Mouse (Mus musculus): ENCODE measurements around the gene Kcnip3. TPM values are rescaled to one million over a fixed set of nuclear protein-coding genes. Genes with fewer than 3 reads are reported as not detected.

The Kcnip3 gene
- total RNA-seq (2021): 10 to 100 TPM; 32.3 to 36.6 TPM

DNA sequence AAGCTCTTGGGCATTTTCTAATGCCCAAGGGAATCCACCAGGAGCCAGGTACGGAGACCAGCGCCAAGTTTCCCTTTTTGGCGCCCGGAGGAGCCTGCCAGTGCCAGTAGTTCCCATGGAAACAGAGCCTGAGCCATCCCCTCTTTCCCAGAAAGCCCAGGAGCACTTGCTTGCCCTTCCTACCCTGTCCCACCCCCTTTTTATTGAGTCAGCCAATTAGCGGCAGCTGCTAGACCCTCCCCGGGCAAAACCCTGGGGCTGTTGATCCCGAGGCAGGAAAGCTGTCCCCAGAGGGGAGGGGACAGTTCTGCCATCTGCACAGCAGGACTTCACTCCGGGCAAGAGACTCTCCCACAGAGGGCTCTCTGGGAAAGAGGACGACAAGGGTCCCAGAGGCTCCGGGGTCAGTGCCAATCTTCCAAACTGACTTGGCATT, at the start of gene Kcnip3:
Kcnip3 (minus strand) TSS at position 89 of the 436 bp plus-strand sequence.
- peak; percentile 91 for DNase-seq
- intact Hi-C loops (cut with DNase I): no loop called here

DNA sequence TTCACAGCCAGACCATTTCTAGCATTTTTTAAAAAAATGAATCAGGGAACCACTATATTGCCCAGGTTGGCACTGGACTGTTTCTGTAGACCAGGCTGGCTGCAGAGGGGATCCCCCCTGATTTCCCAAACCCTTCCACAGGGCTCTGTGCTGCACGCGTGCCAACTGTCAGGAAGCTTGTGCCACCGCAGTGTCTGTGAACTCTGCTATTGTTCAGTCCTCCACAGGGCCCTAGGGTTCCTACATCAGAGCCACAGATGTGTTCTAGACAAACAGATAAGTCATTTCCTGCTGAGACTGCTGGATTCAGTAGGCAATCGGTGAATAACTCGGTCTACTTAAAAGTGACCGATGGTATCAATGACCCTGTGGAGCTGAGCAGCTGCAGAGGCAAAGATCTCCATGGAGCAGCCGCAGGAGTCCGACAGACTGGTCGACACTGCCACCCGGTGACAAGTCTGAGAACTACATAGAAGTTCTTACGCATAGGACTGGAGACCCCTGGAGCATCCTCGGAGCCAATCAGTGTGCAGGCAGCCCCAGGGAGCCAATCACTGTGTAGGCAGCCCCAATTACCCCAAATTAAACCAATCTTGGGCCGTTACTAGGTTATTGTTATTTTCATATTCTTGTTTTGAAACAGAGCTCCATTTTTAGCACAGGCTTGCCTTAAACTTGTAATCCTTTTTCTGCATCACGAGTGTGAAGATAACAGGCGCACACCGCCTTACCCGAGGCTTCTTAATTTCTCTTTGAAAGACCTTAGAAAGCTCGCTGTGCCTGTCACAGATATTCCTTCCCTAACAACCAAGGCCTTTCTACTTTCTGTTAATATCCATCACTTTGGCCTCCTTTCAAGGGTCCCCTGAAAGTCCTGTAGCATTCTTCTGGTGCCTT, 37.4 kb upstream of the Kcnip3 start:
- peak; percentile 95 for DNase-seq
- intact Hi-C loops (cut with DNase I): loop anchor here (2.0 to 5.0 kb wide), 3 partner anchors 52 to 197 kb away; partner anchors contain the start of gene Adra2b

DNA sequence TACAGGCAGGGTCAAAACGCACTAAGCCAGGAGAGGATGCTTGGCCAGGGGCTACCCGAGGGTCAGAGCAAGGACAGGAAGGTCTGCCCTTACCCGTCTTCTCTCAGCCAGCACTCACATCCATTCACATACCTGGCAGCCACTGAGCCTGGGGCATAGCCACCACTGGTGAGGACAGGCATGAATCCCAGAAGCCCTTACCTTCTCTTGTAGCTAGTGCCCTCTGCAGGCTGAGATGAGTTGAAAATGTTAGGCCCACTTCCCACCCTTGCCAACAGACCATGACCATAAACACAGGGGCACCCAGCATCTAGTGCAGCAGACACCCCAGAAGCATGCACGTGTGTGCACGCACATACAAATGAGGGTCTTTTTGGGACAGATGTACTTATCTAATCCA, 29.2 kb upstream of the Kcnip3 start:
- DNase-seq: peak; percentile 72
- intact Hi-C loops (cut with DNase I): no loop called here

DNA sequence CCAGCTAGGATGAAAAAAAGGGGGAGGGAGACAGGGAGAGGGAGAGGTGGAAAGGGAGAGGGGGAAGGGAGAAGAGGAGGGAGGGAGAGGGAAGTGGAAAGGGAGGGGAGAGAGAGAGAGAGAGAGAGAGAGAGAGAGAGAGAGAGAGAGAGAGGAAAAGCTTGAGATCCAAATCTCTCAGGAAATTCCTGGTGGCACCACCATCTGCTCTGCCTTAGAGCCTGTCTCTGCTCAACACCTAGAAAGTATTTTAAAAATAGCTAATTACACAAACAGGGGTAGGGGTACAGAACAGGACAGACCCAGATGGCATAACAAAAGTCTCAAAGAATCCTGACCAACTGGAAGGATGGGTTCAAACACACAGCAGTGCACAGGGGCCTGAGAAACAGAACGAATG, 28.6 kb upstream of the Kcnip3 start:
- intact Hi-C loops (cut with DNase I): no loop called here
- no peak for DNase-seq

DNA sequence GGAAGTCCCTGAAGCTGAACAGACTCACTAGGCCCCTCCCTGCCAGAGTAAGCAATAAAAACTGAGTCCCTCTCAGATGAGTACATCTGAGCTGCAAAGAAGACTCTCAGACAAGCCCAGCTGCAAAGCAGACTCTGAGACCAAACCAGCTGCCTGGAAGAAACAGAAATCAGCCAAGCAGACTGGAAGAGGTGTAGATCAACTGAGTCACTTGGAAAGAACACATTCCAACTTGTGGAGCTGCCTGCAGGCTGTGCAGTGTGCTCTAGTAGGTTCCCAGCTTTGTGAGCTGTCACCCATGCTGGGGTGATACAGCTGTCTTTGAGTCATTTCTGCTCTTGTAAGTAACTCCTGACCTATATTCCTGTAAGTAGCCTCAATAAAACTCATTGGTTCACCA, 27.8 kb upstream of the Kcnip3 start:
- DNase-seq: no peak
- intact Hi-C loops (cut with DNase I): no loop called here

DNA sequence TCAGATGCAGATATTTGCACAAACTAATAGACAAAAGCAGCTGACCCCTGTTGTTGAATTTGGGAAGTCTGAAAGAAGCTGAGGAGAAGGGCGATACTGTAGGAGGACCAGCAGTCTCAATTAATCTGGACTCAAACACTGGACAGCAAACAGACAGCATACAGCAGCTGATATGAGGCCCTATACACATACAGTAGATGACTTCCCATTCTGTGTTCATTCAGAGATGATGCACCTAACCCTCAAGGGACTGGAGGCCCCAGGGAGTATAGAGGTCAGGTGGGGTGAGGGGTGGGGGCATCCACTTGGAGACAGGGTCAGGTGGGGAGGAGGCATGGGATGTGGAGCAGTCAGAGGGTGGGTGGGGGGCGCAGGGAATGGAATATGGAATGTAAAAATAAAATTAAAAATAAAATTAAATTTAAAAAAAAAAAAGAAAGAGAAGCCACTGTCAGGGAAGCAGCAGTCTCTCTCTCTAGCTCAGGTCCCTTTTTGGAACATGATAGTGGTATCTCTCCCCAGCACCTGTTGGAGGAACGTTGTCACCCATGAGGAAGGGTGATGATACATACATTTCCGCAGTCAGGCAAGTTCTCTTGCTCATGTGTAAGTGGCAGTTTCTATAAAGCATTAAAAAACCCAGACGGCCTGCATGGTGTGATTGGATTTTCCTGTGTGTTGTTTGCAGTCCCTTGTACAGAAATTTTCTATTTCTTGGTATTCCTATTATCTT, 26.6 kb upstream of the Kcnip3 start:
- DNase-seq: no peak
- intact Hi-C loops (cut with DNase I): no loop called here

DNA sequence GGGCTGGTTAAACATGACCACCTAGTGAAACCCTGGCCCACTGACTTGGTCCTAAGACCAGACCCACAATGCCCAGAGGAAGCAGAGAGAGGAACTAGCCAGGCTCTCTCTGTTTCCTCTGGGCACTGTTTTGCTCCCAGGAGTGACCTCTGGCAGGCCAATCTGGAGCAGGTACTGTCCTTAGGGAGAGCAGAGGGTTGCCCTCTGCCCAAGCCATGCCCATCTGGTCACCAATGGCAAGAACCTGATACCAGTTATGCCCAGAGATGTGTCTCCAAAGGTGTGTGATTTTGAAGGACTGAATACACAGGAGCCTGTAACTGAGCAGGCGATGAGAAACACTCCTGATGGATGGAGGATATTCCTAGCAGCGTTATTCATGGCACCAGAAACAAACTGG, 19.8 kb upstream of the Kcnip3 start:
- intact Hi-C loops (cut with DNase I): no loop called here
- no peak for DNase-seq

DNA sequence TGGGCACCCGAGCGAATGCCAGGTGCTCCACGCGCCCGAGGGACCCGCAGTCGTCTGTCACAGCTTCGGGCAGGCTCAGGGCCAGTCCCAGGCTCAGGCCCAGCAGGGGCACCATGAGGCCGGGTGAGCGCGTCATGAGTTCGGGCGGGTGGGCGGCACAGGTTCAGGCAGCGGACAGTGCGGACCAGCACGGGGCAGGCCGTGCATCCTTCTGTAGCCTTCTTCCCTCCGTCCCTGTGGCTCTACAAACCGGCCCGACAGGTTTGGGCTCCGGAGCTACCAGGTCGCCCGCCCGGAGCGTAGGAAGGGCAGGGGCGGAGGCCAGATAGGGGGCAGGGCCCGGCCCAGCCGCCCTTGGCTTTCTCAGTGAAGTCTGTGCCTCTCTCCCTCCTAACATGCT, 19.3 kb upstream of the Kcnip3 start, which contains the start of gene Prom2:
Prom2 (minus strand) TSS at position 283 of the 400 bp plus-strand sequence.
- intact Hi-C loops (cut with DNase I): no loop called here
- DNase-seq: no peak

DNA sequence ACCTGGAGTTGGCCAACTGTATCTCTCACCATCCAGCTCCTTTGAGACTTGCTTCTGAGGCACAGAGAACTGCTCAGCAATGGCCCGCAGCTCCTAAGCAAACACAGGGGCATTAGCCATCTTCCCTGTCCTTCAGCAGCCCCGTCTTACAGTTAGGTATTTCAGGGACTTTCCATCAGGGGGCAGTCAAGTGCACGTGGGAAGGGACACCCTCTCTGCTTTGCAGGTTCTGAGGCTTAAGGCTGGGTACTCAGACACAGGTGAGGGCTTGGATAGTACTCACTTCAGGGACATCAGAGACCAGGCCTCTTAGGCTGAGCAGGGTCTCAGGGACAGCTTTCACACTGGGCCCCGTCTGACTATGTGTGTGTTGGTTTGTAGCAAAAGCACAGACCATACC, 17.6 kb upstream of the Kcnip3 start:
- DNase-seq: no peak
- intact Hi-C loops (cut with DNase I): no loop called here

DNA sequence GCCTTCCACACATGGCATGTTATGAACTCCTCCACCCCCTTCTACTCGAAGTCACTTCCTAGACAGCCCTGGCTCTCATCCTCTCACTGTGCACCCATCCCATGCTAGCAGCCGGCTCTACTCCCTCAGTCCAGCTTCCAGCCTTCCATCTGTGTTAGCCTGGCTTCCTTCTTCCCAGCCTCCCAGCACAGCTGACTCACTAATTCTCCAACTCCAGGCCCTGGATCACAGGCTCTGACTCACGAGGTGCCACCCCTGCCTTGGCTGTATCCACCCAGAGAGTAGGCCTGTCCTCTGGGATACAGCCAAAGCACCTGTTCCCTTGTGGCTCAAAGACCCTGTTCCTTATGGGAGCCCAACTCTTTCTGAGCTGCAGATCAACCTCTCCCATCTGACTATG, 15.7 kb upstream of the Kcnip3 start:
- intact Hi-C loops (cut with DNase I): no loop called here

DNA sequence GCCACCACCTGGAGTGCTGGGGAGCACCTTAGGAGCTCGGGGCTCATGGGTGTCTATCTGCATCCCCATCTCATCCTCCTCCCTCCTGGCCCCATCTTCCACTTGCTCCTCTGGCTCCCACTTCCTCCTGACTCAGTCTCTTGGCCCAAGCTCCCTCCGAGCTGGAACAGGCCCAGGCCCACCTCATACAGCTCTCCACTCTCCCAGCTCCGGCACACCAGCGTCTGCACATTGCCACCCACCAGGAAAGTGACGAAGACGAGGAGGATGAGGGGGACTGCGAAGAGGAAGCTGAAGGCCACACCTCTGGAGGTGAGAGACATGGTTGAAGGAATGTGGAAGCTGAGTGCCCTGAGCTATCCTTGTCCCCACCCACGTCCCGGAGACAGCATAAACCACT, 13.5 kb upstream of the Kcnip3 start:
- DNase-seq: no peak
- intact Hi-C loops (cut with DNase I): no loop called here

More for the DNA sequence above, 15.7 kb upstream of the Kcnip3 start:
- no peak for DNase-seq

DNA sequence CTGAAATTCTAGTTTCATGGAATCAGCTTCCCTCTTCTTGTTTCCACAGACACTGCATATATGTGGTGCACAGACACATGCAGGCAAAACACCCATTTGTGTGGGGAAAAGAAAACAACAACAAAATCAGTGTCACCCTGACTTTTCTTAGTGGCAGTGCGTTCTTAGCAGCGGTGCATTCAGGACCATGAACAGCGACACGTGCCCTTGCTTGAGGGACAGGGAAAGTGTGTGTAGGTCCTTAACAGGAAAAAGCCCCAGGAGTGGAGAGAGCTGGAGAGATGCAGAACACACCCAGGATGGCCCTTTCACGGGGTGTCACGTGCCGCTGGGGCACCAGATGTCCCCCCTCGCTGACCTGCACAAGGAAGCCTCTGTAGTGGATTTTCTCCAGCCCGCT, 10.5 kb upstream of the Kcnip3 start:
- intact Hi-C loops (cut with DNase I): no loop called here
- no peak for DNase-seq

DNA sequence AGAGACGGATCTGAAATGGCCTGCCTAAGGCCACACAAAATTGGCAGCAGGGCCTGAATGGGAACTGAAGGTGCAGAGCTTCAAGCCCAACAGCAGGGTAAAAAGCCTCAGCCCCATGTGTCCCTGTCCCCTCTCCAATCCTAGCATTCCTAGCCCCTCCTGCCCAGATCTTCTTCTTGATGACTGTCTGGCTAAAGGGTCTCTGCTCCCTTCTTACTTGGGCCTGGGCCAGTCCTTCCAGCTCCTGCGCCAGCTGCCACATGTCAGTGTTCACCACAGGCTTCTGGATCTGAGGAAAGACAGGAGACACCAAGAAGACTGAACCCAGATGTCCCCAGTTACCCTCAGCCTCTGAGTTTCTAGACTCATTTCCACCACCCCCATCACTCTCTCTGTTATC, 9.7 kb upstream of the Kcnip3 start:
- peak; percentile 83 for DNase-seq
- intact Hi-C loops (cut with DNase I): no loop called here

DNA sequence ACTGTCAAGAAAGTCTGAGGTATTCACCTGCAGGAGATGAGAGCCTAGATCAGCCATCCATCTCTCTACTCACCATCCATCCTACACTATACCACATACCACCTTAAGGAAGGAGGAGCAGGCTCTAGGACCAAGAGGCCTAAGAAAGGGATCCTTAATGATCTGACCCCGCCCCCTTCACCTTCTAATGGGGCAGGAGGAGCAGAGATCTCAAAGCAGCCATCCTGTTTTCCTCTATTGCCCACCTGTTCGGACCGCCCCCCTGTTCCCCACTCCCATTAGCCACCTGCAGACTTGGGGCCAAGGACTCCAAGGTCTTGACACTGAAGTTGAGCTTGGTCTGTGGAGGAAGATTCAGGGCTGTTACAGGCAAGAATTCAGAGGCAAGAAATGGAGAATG, 8.5 kb upstream of the Kcnip3 start:
- DNase-seq: no peak
- intact Hi-C loops (cut with DNase I): no loop called here

DNA sequence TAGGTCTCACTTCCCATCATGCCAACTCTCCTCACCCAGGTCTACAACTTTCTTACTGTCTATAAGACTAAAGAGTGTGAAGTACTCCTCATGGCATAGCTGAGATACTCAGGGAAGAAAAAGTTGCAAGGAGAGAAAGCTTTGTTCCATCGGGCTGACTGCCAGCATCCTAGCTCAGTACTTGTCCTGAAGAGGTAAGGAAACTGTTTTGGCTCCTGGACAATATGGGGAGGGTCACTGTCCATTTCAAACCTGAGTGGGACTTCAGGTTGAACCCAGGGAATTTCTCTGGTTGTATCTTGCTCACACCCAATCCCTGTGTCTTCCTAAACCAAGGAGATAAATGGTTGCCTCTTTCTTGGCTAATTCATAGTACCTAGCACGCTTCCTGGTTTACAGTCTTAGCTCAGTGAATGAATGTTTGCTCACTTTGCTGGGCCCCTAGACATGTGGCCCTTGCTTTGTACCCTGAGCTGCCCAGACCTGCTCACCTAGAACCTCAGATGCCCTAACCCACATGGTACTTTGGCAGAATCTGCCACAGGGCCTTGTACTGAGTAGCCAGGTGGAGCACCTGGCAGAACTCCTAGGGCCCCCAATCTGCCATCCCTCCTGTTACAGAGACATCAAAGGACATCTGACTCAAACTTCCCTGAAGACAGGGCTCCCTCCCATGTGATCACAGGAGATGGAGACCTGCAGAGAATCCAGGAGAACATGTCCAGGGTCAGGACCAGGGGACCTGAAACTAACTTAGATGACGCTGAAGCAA, 3.3 kb upstream of the Kcnip3 start:
- intact Hi-C loops (cut with DNase I): no loop called here
- DNase-seq: no peak

DNA sequence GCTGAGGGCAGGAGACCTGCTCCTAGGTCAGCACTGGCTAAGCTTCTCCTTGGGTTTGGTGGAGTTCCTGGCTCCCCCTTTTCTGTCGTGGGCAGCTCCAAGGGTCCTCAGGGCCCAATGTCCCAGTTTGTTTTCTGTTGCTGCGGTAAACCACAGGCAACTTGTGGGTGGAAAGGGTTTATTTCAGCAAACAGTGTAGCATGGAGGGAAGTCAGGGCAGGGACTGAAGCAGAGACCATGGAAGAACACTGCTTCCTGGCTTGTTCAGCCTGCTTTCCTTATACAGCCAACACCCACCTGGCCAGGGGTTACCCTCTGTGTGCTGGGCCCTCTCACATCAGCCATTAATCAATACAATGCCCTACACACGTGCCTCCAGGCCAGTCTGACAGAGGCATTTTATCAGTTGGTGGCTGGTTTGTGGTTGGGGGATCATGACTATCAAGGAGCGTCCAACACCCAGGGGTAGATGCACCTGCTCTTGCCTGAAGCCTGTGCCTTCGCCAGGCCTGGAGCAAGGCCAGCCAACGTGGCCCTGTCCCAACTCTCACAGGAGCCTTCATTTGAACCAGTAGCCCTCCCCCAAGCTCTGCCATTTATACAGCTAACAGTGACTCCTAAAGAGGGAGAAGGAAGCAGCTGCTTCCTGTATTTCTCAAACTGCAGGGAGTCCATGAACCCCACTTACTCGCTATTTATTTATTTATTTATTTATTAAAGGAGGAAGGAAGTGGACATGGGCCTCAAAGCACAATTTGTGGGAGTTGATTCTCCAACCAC, 2.2 kb upstream of the Kcnip3 start:
- DNase-seq: peak; percentile 86
- intact Hi-C loops (cut with DNase I): no loop called here

DNA sequence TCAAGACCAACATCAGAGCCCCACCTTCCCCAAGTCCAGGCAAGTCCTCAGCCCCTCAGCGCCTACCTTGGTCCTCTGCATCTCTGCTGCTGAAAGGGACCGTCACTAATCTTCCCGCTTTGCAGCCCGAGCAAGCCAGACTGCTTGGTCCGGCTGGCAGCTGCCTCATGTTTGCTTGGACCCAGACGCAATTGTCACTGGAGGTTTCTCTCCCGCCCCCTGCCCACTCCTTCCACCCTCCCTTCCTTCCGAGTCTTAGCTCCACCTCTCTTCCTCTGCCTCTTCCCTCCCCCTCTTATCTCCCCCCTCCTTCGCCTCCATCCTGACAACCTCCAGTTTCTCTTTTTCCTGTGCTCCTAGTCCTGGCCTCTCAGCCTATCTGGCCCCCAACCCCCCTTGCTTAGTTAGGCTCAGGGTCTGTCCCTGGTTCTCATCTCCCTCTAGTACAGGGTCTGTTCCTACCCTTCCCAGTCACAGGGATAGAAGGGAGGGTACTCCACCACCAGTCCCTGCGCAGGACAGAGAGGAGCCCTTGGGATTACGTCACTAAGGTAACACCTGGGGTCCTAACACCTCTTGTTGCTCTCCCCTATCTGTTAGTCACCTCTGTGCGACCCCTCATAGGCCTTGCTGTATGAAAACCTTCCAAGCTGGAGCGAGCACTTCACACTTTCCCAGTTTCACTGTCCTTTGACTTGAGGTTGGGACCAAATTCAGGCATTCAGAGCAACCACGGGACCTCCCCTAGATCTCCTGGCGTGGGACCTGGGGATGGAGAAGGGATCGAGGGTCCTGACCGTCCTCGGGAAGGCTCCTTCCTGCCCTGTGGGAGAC, 505 bp downstream of the Kcnip3 start:
- peak; percentile 87 for DNase-seq
- intact Hi-C loops (cut with DNase I): no loop called here

DNA sequence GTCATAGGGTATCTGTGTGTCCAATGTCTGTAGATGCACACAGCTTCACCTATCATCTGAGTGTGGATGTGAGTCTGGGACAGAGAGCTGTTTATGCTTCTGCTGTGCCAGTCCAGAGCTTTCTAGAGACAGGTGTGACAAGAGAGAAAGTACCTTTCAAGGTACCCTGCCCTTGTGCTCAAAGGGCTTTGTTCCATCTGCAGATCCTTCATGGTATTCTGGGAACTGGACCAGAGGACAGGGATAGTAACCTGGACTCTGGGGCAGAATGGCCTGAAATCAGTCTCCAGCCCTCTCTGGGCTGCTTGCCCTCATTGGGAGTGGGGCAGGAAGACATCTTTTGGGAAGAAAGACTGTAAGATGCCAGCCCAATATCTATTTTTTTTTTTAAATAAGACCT, 1.8 kb downstream of the Kcnip3 start:
- DNase-seq: no peak
- intact Hi-C loops (cut with DNase I): no loop called here

DNA sequence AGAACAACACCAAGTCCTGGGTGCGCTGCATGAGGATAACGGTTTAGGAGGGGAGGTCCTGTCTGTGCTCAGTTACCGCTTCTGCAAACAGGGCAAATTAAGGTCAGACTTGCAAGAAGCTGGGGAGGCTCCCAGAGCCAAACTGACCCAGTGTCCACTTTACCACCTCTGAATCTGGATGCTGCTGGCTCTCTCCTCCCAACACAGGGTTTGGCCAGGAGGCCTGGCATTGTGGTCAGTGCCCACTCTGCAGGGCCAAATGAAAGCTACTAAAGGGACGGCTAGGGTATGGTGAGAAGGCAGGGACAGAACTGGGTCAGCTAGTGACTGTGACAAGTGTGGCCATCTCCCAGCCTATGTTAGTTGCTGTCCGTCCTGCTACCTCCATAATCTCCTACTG, 2.6 kb downstream of the Kcnip3 start:
- intact Hi-C loops (cut with DNase I): no loop called here
- DNase-seq: no peak
